Mouse (Mus musculus) cerebellum, adult 8-10 months (tissue): ENCODE data around the gene Trp53rka.

Source experiments
- DNase-seq: peaks from one replicate; pipeline ENCODE4 v3.0.0; 2022

The Trp53rka gene

DNA sequence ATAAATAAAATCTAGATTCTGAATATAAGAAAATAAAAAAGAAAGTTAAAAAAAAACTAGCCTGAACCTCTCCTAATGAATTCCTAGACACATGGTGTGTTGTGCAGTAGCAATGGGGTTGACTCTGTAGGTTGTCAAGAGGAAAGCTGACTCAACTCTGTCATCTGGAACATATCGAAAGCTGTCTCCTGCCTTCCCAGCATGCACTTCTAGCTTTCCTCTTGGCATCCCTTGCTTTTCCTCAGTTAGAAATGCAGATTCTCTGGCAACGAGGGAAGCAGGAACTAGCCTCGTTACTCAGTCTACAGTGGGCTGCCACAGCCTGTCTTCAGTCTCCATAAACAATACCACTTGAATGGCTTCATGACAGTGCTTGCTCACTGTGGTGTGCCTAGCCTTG lies 7.3 kb downstream of the Trp53rka start:
- no peak for DNase-seq

DNA sequence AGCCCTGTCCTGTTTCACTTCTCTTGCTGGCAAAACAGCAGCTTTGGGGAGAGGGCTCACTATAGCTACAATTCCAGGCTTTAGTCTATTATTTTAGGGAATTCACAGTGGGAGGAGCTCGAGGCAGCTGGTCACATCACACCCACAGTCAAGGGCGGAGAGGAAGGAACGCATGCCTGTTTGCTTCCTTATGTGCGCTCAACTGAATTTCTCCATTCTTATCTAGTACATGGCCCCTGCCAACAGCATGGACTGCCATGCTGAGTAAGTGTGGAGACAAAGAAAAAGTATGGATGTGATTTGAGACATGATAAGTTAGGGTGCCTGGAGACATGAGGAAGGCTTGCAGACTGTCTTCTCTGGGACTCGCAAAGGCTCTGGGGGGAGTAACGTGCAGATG lies 9.0 kb downstream of the Trp53rka start:
- no peak for DNase-seq

DNA sequence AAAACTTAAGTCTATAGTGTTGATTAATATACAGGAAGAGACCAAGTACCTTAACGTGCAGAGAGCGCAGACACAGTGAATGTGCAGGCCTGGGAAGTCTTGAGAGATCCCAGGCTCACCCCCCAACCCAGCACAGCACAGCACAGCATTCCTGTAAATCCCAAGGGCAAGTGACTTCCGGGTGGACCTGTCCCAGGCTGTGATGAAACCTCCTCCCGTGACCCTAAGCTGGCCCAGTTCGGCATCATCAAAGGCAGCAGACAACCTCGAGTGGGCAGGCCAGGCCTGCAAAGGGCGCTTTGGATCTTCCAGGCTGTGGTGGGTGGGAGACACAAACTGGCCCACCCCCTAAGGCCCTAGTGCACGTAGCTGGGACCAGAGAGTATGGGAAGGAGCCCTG lies 11.1 kb downstream of the Trp53rka start:
- DNase-seq: no peak

DNA sequence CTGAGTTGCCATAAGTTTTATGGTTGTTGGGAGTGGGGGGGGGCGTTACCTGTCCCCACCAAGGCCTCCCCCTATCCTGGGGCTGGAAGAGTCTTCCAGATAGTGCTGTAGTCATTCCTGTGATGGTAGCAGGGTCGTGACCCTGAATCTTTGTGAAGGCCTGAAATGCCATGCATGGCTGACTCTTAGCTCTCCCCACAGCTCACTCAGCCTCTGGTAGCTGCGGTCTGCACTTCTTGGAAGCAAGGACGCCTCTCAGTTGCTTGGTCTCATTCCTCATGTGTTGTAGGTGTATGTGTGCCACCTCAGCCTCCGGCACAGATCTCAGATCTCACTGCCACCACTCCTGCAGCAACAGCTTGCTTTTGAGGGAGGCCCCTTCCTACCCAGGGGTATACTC lies 17.3 kb downstream of the Trp53rka start:
- no peak for DNase-seq

DNA sequence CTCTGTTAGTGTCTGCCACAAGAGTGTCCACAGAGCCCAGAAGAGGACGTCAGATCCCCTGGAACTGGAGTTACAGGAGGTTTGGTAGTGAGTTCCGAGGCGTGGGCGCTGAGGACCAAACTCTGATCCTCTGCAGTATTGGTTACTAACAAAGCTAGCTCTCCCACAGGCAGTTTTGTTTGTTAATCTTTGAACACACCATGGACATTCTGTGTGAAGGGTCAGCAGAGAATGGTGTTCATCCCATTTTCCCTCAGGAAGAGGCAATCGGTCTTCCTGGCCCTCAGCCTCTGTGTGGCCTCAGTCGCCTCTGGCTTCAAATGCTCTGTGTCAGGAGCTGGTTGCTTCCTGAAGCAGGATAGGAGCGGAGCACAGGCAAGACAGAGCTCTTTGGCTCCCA lies 17.7 kb downstream of the Trp53rka start:
- no peak for DNase-seq

DNA sequence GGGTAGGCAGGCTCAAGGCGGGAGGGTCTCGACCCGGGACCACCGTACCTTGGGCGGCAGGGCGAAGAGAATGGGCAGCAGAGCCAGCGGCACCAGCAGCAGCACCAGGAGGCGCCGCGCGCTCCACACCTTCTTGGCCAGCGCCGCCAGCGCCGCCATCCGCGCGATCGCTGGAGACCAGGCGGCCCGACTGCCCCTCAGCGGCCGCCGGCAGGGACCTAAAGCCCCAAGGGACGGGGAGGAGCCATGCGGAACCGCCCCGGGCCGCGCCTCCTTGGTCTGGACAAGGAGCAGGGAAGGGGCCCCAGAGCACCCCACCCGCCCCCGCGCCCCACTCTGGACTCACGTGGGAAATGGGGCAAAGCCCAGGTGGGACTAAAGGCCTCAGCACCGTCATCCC lies 20.1 kb downstream of the Trp53rka start, which contains the start of gene Slc13a3:
Gene Slc13a3, minus strand, starts transcription at position 228 of the 400 bp plus-strand sequence.
- DNase-seq: no peak

DNA sequence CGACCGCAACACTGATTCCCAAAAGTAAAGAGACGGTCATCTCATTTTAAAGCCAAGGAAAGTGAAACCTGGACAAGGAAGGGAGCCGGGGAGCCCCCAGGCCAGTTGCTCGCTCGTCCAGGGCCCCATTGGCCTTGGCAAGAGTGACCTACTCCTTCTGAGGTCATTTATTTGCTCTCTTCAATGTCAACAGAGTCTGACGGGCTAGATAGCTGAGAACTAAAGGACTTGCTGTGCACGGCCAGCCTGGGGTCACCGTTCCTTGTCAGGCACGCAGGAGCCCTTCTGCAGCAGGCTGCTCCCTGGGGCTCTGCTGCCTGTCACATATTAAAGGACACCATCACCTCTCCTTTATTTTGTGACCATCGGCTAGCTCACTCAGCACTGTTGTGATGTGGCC lies 21.2 kb downstream of the Trp53rka start:
- no peak for DNase-seq

DNA sequence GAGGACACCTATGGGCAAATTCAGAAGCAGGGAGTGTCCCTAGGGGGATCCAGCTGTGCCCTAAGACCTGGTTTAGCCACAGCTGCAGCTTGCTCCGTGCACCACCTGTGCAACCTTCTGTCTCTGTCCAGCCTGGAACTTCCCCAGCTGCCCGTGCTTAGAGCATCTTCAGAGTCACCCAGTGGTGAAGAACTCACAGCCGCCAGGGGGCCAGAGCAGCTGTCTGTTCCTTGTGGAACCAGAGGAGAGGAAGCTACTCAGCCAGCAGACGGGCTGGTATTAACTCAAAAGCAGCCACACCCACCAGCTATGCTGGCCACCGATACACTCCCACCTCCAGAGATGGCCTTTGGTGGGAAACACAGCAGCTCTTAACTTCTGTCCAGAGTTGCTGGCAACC lies 23.0 kb downstream of the Trp53rka start:
- no peak for DNase-seq

DNA sequence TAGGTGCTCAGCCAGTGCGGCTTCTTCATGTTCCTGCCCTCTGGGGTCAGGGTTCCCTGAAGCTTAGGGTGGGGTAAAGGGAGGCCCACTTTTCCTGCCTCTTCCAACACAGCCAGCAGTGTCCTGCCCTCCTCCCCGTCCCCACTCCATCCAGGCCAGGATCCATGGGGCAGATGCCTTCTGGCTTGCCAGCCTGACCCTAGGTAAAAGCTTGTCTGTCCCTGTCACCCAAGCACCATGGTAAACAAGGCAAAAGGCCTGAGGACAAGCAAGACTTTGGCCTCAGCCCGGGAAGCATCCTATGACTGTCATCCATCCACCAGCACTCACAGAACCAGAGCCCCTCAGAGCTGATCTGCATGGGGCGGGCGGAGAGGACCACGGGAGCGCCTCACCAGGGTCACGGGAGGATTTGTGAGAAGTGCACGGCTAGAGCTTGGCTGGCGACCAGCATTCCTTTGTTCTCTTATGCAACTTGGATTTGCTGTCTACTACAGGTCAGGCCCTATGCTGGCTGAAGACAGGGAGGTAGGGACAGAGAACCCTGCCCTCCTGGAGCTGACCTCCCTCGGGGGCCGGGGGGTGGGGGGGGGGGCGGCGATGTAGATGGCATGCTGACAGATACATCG lies 25.2 kb downstream of the Trp53rka start:
- DNase-seq: no peak

DNA sequence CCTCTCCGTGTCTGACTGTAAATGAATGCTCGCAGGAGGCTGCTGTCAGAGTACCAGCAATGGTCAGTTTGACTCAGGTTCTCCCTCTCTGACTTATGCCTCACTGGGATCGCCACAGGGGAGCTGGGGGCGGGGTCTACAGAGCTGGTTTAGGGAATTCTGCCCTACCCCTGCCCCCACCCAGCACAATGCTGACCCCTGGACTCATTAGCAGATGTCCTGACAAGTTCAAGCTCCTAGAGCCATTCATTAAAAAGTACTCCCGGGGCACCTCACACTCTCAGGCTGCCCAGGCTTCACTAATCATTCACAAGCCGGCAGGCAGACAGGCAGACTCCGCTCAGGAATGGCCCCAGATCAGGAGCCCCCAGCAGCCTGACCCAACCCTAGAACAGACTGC lies 33.5 kb downstream of the Trp53rka start:
- DNase-seq: no peak

DNA sequence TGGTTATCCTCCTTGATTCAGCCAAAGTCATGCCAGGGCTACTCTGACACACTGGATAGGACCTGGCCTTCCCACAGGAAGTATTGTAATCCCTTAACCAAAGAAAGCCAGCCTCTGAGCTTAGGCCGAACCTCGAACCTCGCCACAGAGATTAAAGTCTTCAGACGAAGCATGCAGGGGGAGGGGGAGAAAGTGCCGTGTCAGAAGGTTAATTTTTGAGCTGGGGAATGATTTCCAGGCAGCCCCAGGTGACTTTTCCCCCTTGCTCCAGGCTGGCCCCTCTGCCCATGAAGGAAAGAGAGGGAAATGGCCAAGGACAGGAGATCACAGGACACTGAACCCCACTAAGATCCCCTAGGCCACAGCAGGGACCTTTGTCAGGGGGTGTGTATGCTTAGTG lies 34.9 kb downstream of the Trp53rka start:
- DNase-seq: no peak

DNA sequence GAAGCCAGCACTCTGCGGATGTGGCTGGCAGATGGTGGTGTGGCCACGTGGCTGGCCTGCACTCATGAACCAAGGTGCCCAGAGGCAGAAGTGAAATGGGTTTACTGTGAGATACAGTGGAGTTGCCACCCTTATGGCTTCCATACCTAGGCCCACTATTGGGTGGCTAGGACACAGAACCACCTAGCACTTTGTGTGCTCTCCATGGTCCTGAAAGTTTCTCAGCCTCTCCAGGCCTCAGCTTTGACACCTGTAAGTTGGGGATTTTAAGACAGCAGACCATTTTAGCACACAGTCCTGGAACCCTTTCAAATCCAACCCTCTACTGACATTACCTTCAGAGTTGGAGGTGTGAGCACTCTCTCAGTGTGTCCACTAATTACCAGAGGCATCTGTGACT lies 36.4 kb downstream of the Trp53rka start:
- no peak for DNase-seq

DNA sequence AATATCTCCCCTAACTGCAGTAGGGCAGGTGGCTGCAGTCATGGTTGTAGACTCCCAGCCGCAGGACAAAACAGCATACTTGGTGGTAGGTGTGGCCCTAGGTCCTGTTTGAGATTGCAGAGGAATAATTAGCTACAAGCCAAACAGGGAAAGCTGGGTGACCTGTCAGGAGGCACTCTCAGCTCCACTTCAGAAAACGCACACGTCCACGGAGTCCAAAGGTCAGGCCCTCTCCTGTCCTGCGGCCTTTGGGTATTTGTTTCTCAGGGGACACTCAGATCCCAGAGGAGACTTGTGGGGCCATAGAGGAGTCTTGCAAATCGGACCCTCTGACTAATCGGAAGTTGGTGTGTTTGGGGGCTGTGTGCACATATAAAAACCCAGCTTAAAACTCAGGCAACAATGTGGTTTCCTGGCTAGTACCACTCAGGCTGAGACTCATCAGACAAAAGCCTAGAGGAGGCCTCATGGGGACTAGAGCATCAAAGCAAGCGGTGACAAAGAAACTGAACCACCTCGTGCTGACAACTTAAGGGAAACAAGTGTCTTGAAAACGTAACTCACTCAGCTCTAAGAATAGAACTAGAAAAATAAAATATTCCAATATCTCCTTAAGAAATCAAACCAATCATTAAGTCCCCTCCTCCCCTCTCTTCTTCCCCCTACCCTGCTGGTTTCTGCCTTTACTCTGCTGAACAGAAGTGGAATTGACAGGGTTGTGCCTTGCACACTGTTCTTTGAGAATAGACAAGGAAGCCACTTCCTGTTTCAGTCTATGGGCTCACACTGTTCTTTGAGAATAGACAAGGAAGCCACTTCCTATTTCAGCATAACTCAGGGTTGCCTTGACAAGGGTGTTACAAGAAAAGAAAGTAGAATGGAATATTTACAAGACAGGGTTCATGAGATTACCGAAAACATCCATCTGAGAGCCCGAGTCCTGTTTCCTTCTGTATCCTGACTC lies 40.1 kb downstream of the Trp53rka start:
- DNase-seq: no peak

DNA sequence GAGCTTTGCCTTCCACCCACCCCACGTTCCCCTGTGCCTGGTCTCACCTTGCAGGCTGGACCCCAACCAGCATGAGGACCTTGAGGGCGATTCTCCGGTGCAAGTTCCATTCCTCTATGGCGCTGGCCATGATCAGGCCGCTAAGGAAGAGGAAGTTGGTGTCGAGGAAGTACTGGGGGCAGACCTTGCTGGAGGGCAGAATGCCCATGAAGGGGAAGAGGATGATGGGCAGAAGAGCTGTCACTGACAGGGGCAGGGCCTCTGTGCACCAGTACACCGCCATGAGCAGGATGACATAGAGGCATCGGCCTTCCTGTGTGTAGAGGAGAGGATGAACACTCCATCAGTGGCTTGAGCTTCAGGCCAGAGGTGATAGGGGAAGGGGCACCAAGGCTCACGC lies 44.6 kb downstream of the Trp53rka start:
- DNase-seq: no peak

DNA sequence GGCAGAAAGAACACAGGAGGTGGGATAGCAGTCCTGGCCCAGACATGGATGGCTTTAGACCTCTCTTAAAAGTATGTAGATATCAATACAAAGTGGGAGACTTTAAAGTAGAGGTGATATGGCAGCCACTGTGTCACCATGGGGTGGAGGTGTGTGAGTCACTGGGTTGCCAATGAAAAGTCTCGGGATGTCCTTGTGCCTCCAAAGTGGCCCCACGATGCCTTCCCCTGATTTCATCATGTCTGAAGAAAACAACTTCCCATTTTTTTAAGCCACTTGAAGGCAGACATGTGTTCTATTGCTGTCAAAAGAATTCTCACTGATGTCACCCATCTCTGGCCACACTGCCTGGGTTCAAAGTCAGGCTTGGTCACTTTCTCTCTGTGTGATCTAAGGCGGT lies 48.3 kb downstream of the Trp53rka start:
- DNase-seq: no peak

DNA sequence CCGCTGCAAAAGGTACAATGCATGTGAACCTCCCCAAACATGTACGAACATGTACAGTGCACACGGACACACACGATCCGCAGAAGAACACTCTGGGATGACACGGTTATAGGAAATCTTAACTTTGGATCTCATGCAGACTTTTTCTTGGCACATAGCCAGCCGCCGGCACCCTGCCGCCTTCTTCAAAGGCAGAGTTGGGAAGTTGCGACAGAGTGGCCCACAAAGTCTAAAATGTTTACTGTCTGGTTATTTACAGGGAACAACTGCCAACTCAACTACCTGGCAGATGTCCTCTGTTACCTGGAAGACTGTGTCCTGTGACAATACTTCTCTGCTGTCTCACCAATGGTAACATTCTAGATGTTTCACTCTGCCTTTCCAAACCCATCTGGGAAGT lies 50.1 kb downstream of the Trp53rka start:
- DNase-seq: no peak

DNA sequence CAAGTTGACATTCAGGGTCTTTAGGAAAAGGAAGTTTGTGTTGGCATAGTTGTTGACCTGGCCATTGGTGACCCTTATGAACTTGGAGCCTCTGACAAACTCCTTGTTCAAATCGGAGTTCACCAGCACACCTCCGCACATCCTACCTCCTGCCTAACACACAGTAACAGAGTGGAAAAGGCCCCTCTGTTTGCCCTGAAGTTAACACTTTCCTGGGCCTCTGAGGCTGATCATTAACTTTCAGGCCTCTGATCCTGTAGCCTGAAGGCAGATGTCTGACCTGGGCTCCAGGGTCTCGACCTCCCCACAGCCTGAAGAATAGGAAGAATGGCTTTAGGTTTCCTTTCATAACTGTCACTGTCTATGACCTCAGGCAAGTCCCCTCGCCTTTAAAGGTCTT lies 51.5 kb downstream of the Trp53rka start:
- DNase-seq: no peak
